Mouse (Mus musculus) embryonic fibroblast, embryonic 13.5 days (primary cell): Measurements from ENCODE around the gene Snai1. TPM values are rescaled to one million over a fixed set of nuclear protein-coding genes. Genes with fewer than 3 reads are reported as not detected.

ENCODE experiments used
- H3K27ac ChIP-seq: 2 replicates; pipeline ENCODE4 v1.5.1; 2012; ENCODE audit warnings: low read length, control low read depth, inconsistent platforms; ENCODE audit not compliant: insufficient read depth
- H3K4me1 ChIP-seq: 2 replicates; pipeline ENCODE4 v1.6.1; 2011; ENCODE audit warnings: low read length; ENCODE audit not compliant: control insufficient read depth, insufficient read depth
- H3K4me3 ChIP-seq: 2 replicates; pipeline ENCODE4 v1.5.1; 2011; ENCODE audit warnings: mild to moderate bottlenecking, control low read depth, low read length; ENCODE audit not compliant: insufficient read depth
- CTCF ChIP-seq: IDR thresholded peaks from 2 replicates; pipeline ENCODE4 v1.5.1; 2011; ENCODE audit warnings: mild to moderate bottlenecking, control low read depth, low read length, moderate library complexity, borderline replicate concordance; ENCODE audit not compliant: insufficient read depth
- POLR2A ChIP-seq: IDR thresholded peaks from 2 replicates; pipeline ENCODE4 v1.6.1; 2011; ENCODE audit warnings: low read depth, mild to moderate bottlenecking, control low read depth, low read length, moderate library complexity
- polyA plus RNA-seq: library from polyadenylated mRNA; stranded (reverse); fragments of >200 nt; gene quantifications from 2 replicates; pipeline ENCODE4 v1.2.4, GENCODE M21; 2011; ENCODE audit warnings: low read depth; ENCODE audit not compliant: missing spikeins, insufficient read length

Gene Snai1
- polyA plus RNA-seq, 1 experiment, result 82.3 TPM

GRCm38 (mm10) chr2:167515688-167516087 lies 22.3 kb upstream of the Snai1 start:
- H3K27ac ChIP-seq, result no peak overlapping the region
- H3K4me3 ChIP-seq, result no peak overlapping the region
- TF ChIP-seq POLR2A, result no peak
- no peak for TF ChIP-seq CTCF
- H3K4me1 ChIP-seq, result no peaks in the 10 kb centered on the region

- no peak overlapping the region for H3K27ac ChIP-seq
- no peaks in the 10 kb centered on the region for H3K4me1 ChIP-seq
- TF ChIP-seq CTCF, result no peak
- no peak for TF ChIP-seq POLR2A
Observed at GRCm38 (mm10) chr2:167519606-167520252, 18.3 kb upstream of the Snai1 start.

GRCm38 (mm10) chr2:167528278-167528677 lies 9.7 kb upstream of the Snai1 start:
- no peak overlapping the region for H3K4me3 ChIP-seq
- no peak for TF ChIP-seq POLR2A
- peak; percentile 85; the same call in 1 of the 2 replicates for TF ChIP-seq CTCF
- no peak overlapping the region for H3K27ac ChIP-seq
- H3K4me1 ChIP-seq, result no peaks in the 10 kb centered on the region

More at GRCm38 (mm10) chr2:167519606-167520252, 18.3 kb upstream of the Snai1 start:
- no peak overlapping the region for H3K4me3 ChIP-seq

- H3K27ac ChIP-seq, result no peak overlapping the region
- TF ChIP-seq POLR2A, result no peak
- TF ChIP-seq CTCF, result no peak
- H3K4me3 ChIP-seq, result no peak overlapping the region
- no peaks in the 10 kb centered on the region for H3K4me1 ChIP-seq
Observed at GRCm38 (mm10) chr2:167529935-167530513, 8.0 kb upstream of the Snai1 start.

GRCm38 (mm10) chr2:167530536-167530935 lies 7.5 kb upstream of the Snai1 start:
- no peaks in the 10 kb centered on the region for H3K4me1 ChIP-seq
- no peak overlapping the region for H3K4me3 ChIP-seq
- H3K27ac ChIP-seq, result no peak overlapping the region
- TF ChIP-seq POLR2A (no peak), CTCF (no peak)

GRCm38 (mm10) chr2:167532131-167532530 lies 5.9 kb upstream of the Snai1 start:
- no peak for TF ChIP-seq POLR2A
- TF ChIP-seq CTCF, result peak; percentile 91
- no peak overlapping the region for H3K27ac ChIP-seq
- no peaks in the 10 kb centered on the region for H3K4me1 ChIP-seq
- H3K4me3 ChIP-seq, result no peak overlapping the region

- Histone ChIP-seq H3K4me1 (no peaks in the 10 kb centered on the region), H3K4me3 (no peak overlapping the region), H3K27ac (no peak overlapping the region)
- TF ChIP-seq POLR2A (no peak), CTCF (no peak)
Observed at GRCm38 (mm10) chr2:167533880-167534279, 4.1 kb upstream of the Snai1 start.

GRCm38 (mm10) chr2:167536320-167536945 lies 1.6 kb upstream of the Snai1 start:
- no peaks in the 10 kb centered on the region for H3K4me1 ChIP-seq
- H3K4me3 ChIP-seq, result no peak overlapping the region
- TF ChIP-seq POLR2A (no peak), CTCF (no peak)
- no peak overlapping the region for H3K27ac ChIP-seq

- Histone ChIP-seq H3K4me3 (peak overlapping the region; percentile 68), H3K4me1 (peaks cover 9% of the 10 kb centered on the region), H3K27ac (peak overlapping the region; percentile 73)
- no peak for TF ChIP-seq CTCF
- peak; percentile 56; the same call in 1 of the 2 replicates for TF ChIP-seq POLR2A
Observed at GRCm38 (mm10) chr2:167538671-167539306, 794 bp downstream of the Snai1 start.

- TF ChIP-seq POLR2A (peak; percentile 8; the same call in 1 of the 2 replicates), CTCF (no peak)
- Histone ChIP-seq H3K27ac (peak overlapping the region; percentile 73), H3K4me1 (peaks cover 10% of the 10 kb centered on the region), H3K4me3 (peak overlapping the region; percentile 68)
Observed at GRCm38 (mm10) chr2:167539536-167540476, 1.8 kb downstream of the Snai1 start.
